Mouse (Mus musculus): ENCODE data around the gene Mfsd2b.

DNA sequence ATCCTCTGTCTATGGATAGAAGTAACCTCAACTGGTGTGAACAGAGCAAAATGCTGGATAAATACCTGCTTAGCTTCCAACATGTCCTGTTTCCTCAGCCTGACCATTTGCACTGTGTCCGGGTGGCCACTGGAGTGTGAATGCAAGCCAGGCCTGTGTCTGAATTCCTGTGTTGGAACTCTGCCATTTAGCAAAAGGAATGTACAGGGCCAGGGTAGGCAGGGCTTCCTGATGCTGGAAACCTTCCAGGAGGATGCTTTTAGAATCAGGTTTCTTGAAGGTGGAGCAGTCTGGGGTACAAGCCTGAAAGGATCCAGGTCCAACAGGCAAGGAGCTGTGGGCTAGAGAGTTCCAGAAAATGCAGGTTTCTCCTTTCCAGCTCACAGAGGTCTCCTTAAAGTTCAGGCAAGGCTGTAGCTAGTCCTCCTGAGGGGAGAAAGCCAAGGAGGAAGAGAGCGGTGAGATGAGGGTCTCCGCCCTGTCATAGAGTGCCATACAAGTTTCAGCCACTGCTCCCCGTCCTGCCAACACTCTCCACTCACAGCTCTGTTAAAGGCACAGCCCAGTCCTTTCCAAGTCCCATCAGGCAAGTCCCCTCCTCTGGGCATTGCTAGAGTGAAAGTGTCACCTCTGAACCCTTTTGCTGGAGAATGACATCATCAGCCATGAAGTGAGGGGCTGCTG, 10.4 kb downstream of the Mfsd2b start:
- no peak for TF ChIP-seq EP300 (IDR thresholded peaks at IDR 0.05; ENCODE audit: low read depth)
- no peak for TF ChIP-seq CTCF (IDR thresholded peaks at IDR 0.05; ENCODE audit: low read depth)

Data from liver, postnatal 0 days (tissue).